Mouse (Mus musculus) cortical plate, adult 2 months (tissue): ENCODE measurements around the gene Pcdh8. TPM values are rescaled to one million over a fixed set of nuclear protein-coding genes. Genes with fewer than 3 reads are reported as not detected.

Experiments
- H3K27ac ChIP-seq: fragments of 200-500 bp; 2 replicates; pipeline ENCODE4 v1.5.1; 2012; ENCODE audit warnings: low read length, control low read depth, inconsistent platforms; ENCODE audit not compliant: insufficient read depth
- H3K4me1 ChIP-seq: fragments of 200-500 bp; 2 replicates; pipeline ENCODE4 v1.6.1; 2011; ENCODE audit warnings: low read length; ENCODE audit not compliant: control insufficient read depth, insufficient read depth
- H3K4me3 ChIP-seq: fragments of 200-500 bp; 2 replicates; pipeline ENCODE4 v1.5.1; 2011; ENCODE audit warnings: mild to moderate bottlenecking, low read length, control low read depth; ENCODE audit not compliant: insufficient read depth
- CTCF ChIP-seq: fragments of 200-500 bp; IDR thresholded peaks from 2 replicates; pipeline ENCODE4 v1.5.1; 2011; ENCODE audit warnings: mild to moderate bottlenecking, control low read depth, low read length; ENCODE audit not compliant: insufficient read depth; ENCODE audit errors: extremely low read depth
- POLR2A ChIP-seq: fragments of 200-500 bp; IDR thresholded peaks from 2 replicates; pipeline ENCODE4 v1.6.1; 2011; ENCODE audit warnings: mild to moderate bottlenecking, low read length, control low read depth; ENCODE audit not compliant: insufficient read depth; ENCODE audit errors: extremely low read depth
- polyA plus RNA-seq: library from polyadenylated mRNA; depleted of rRNA; stranded (reverse); fragments of >200 nt; gene quantifications from 2 replicates; pipeline ENCODE4 v1.2.3, GENCODE M21; 2012; rRNA removed

Pcdh8 gene
- polyA plus RNA-seq, 1 experiment, result 26.5 TPM

DNA sequence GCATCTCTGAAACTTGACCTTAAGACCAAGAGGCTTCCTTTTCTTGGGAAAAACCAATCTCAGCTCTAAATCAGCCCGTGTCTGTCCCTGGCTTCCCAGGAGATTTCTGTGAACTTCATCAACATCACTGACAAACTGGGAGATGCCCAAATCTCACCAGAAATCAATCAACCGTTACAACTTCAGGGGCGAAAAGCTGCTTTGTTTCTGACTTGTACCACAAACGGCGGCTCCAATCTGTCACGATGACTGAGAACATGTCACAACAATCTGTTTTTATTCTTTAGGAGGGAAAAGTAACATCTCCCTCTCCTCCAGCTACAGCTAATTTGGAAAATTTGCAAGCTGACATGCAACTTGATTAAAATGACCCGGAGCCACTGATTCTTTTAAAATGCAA is 48.9 kb downstream of the Pcdh8 start:
- Histone ChIP-seq H3K27ac (no peak overlapping the region), H3K4me1 (no peaks in the 10 kb centered on the region), H3K4me3 (no peak overlapping the region)
- TF ChIP-seq CTCF (no peak), POLR2A (no peak)

Other genes starting within 250 kb of the Pcdh8 start
- 40.5 and 44.4 TPM in 2 replicates for gene Sugt1, start 183.6 kb downstream of the Pcdh8 start, polyA plus RNA-seq
- 2.7 and 3.0 TPM in 2 replicates for gene Cnmd, start 109.1 kb downstream of the Pcdh8 start, polyA plus RNA-seq
- 0.50 and 0.66 TPM in 2 replicates for gene Olfm4, start 212.8 kb upstream of the Pcdh8 start, polyA plus RNA-seq